Mouse (Mus musculus): ENCODE results near the gene Cd2.

The Cd2 gene

GRCm38 (mm10) chr3:101274041-101274770, 13.5 kb downstream of the Cd2 start:
- DNase-seq: peak; percentile 14

- no peak for DNase-seq
Observed at GRCm38 (mm10) chr3:101272166-101272565, 15.6 kb downstream of the Cd2 start.

- DNase-seq: no peak
Observed at GRCm38 (mm10) chr3:101270833-101271232, 16.9 kb downstream of the Cd2 start.

- no peak for DNase-seq
Observed at GRCm38 (mm10) chr3:101268361-101268760, 19.4 kb downstream of the Cd2 start.

GRCm38 (mm10) chr3:101265561-101266091, 22.1 kb downstream of the Cd2 start:
- DNase-seq: no peak

GRCm38 (mm10) chr3:101258976-101259375, 28.8 kb downstream of the Cd2 start:
- no peak for DNase-seq

- DNase-seq: no peak
Observed at GRCm38 (mm10) chr3:101256090-101256489, 31.6 kb downstream of the Cd2 start.

- DNase-seq: no peak
Observed at GRCm38 (mm10) chr3:101252141-101252540, 35.6 kb downstream of the Cd2 start.

GRCm38 (mm10) chr3:101249846-101250245, 37.9 kb downstream of the Cd2 start:
- no peak for DNase-seq

- no peak for DNase-seq
Observed at GRCm38 (mm10) chr3:101245212-101245611, 42.5 kb downstream of the Cd2 start.

- no peak for DNase-seq
Observed at GRCm38 (mm10) chr3:101243002-101243401, 44.7 kb downstream of the Cd2 start.

GRCm38 (mm10) chr3:101241866-101242265, 45.9 kb downstream of the Cd2 start:
- DNase-seq: no peak

- DNase-seq: no peak
Observed at GRCm38 (mm10) chr3:101240859-101241258, 46.9 kb downstream of the Cd2 start.

GRCm38 (mm10) chr3:101239236-101239635, 48.5 kb downstream of the Cd2 start:
- DNase-seq: no peak

GRCm38 (mm10) chr3:101238695-101239094, 49.0 kb downstream of the Cd2 start:
- DNase-seq: no peak

- DNase-seq: no peak
Observed at GRCm38 (mm10) chr3:101236995-101237808, 50.5 kb downstream of the Cd2 start.

- no peak for DNase-seq
Observed at GRCm38 (mm10) chr3:101236261-101236660, 51.5 kb downstream of the Cd2 start.

GRCm38 (mm10) chr3:101235321-101235720, 52.4 kb downstream of the Cd2 start:
- no peak for DNase-seq

- DNase-seq: no peak
Observed at GRCm38 (mm10) chr3:101233424-101233823, 54.3 kb downstream of the Cd2 start.

- no peak for DNase-seq
Observed at GRCm38 (mm10) chr3:101232570-101232969, 55.2 kb downstream of the Cd2 start.

GRCm38 (mm10) chr3:101230201-101230600, 57.5 kb downstream of the Cd2 start:
- no peak for DNase-seq

GRCm38 (mm10) chr3:101229551-101229930, 58.2 kb downstream of the Cd2 start:
- no peak for DNase-seq

- DNase-seq: no peak
Observed at GRCm38 (mm10) chr3:101228868-101229550, 58.7 kb downstream of the Cd2 start.

Data from cerebellum, adult 9-11 months (tissue).